Mouse (Mus musculus): ENCODE results near the gene Helq.

- TF ChIP-seq POLR2AphosphoS5 (IDR thresholded peaks at IDR 0.05; ENCODE audit: insufficient replicate concordance, low read depth, low read length) (no peak), GATA1 (IDR thresholded peaks at IDR 0.05; ENCODE audit: borderline replicate concordance, low read length) (no peak), CTCF (IDR thresholded peaks at IDR 0.05; ENCODE audit: low read depth, low read length) (no peak), TAL1 (conservative IDR thresholded peaks at IDR 0.05; ENCODE audit: low read depth, low read length) (no peak), GATA2 (IDR thresholded peaks at IDR 0.05; ENCODE audit: borderline replicate concordance, low read depth, low read length) (no peak)
Observed at GRCm38 (mm10) chr5:100832680-100833079, 34.3 kb upstream of the Helq start.

All from G1E (cell line).